Mouse (Mus musculus): ENCODE data around the gene Cdh13. TPM values are rescaled to one million over a fixed set of nuclear protein-coding genes. Genes with fewer than 3 reads are reported as not detected.

Cdh13 gene
- 37.2 and 40.9 TPM in 2 replicates for polyA plus RNA-seq (2012; rRNA removed)

GRCm38 (mm10) chr8:118283600-118284111 is at the start of gene Cdh13:
Gene Cdh13, plus strand, starts transcription at chr8:118283733.

GRCm38 (mm10) chr8:119344190-119344856 is 1060.8 kb downstream of the Cdh13 start, which contains the start of gene Hsbp1:
Gene Hsbp1, plus strand, starts transcription at chr8:119344488.

Measured in central nervous system, embryonic 14 days (tissue).